Mouse (Mus musculus) megakaryocyte progenitor cell, adult 5-6 weeks (primary cell): Measurements from ENCODE around the gene Klhl8. TPM values are rescaled to one million over a fixed set of nuclear protein-coding genes. Genes with fewer than 3 reads are reported as not detected.
"Not testable (repeated sequence)": the region's sequence is repeated elsewhere in the genome, so short reads cannot be mapped to it uniquely, and the experiment has no call there.

Experiments used
- ATAC-seq: replicated peaks from 2 replicates; pipeline ENCODE4 v1.8.0; 2016; ENCODE audit warnings: mild to moderate bottlenecking, moderate TSS enrichment, inconsistent platforms; ENCODE audit not compliant: poor library complexity
- total RNA-seq, 2 experiments: library from RNA; stranded (forward) in 1 of 2; stranded (reverse) in 1 of 2; fragments of 157-497, 149-512 nt in 1 of 2; fragments of 200-1000 nt in 1 of 2; gene quantifications; 2 replicates each; pipeline versions ENCODE4 v1.2.3 to v1.2.4; 2015 to 2017

Klhl8 gene
- total RNA-seq (2015): 0.71 and 2.2 TPM in 2 replicates
- total RNA-seq (2017): 1.8 and 2.9 TPM in 2 replicates

GRCm38 (mm10) chr5:103910748-103911409 lies at the start of gene Klhl8:
Klhl8 (minus strand) TSS chr5:103911259.
- peak; percentile 90 for ATAC-seq

GRCm38 (mm10) chr5:103954638-103955037 lies 43.6 kb upstream of the Klhl8 start:
- no peak for ATAC-seq

GRCm38 (mm10) chr5:103953135-103954083 lies 42.4 kb upstream of the Klhl8 start:
- ATAC-seq: no peak

GRCm38 (mm10) chr5:103950138-103950537 lies 39.1 kb upstream of the Klhl8 start:
- ATAC-seq: not testable (repeated sequence)

GRCm38 (mm10) chr5:103943183-103943582 lies 32.1 kb upstream of the Klhl8 start:
- no peak for ATAC-seq

- no peak for ATAC-seq
Observed at GRCm38 (mm10) chr5:103939856-103940255, 28.8 kb upstream of the Klhl8 start.

- no peak for ATAC-seq
Observed at GRCm38 (mm10) chr5:103939350-103939652, 28.2 kb upstream of the Klhl8 start.

GRCm38 (mm10) chr5:103938547-103939349 lies 27.7 kb upstream of the Klhl8 start:
- no peak for ATAC-seq

- peak; percentile 92 for ATAC-seq
Observed at GRCm38 (mm10) chr5:103936906-103937589, 26.0 kb upstream of the Klhl8 start.

GRCm38 (mm10) chr5:103931924-103932323 lies 20.9 kb upstream of the Klhl8 start:
- ATAC-seq: not testable (repeated sequence)

GRCm38 (mm10) chr5:103930511-103930910 lies 19.5 kb upstream of the Klhl8 start:
- no peak for ATAC-seq

GRCm38 (mm10) chr5:103928196-103928550 lies 17.1 kb upstream of the Klhl8 start:
- no peak for ATAC-seq

- ATAC-seq: peak; percentile 96
Observed at GRCm38 (mm10) chr5:103927429-103928195, 16.6 kb upstream of the Klhl8 start.

GRCm38 (mm10) chr5:103926398-103926797 lies 15.3 kb upstream of the Klhl8 start:
- ATAC-seq: peak; percentile 64

- ATAC-seq: no peak
Observed at GRCm38 (mm10) chr5:103923755-103924154, 12.7 kb upstream of the Klhl8 start.

- ATAC-seq: no peak
Observed at GRCm38 (mm10) chr5:103923101-103923500, 12.0 kb upstream of the Klhl8 start.

GRCm38 (mm10) chr5:103922436-103922835 lies 11.4 kb upstream of the Klhl8 start:
- no peak for ATAC-seq

- ATAC-seq: peak; percentile 50
Observed at GRCm38 (mm10) chr5:103919497-103919896, 8.4 kb upstream of the Klhl8 start.

- ATAC-seq: no peak
Observed at GRCm38 (mm10) chr5:103918233-103918632, 7.2 kb upstream of the Klhl8 start.

GRCm38 (mm10) chr5:103917357-103917895 lies 6.4 kb upstream of the Klhl8 start:
- no peak for ATAC-seq
